Mouse (Mus musculus) MEL (cell line): ENCODE results near the gene Ly6g5c. TPM values are rescaled to one million over a fixed set of nuclear protein-coding genes. Genes with fewer than 3 reads are reported as not detected.

Source experiments
- DNase-seq: peaks from one replicate; pipeline ENCODE4 v3.0.0; 2011; ENCODE audit warnings: low read depth, low spot score
- H3K27ac ChIP-seq: 2 replicates; pipeline ENCODE4 v1.5.1; 2012; ENCODE audit warnings: low read depth, mild to moderate bottlenecking, control low read depth, low read length, moderate library complexity; ENCODE audit not compliant: control insufficient read depth
- H3K27me3 ChIP-seq, 2 experiments: fragments of 150-350 bp in 1 of 2; sonication (generic) in 1 of 2; 2 replicates each; pipeline ENCODE4 v1.6.1; 2012; ENCODE audit warnings: low read length in 2 of 2, mild to moderate bottlenecking in 2 of 2, improper control_type of control experiment in 1 of 2, moderate library complexity in 1 of 2; ENCODE audit not compliant: insufficient read depth in 2 of 2, control insufficient read depth in 1 of 2
- H3K36me3 ChIP-seq, 2 experiments: 2 replicates each; pipeline ENCODE4 v1.6.1; 2012 to 2014; ENCODE audit warnings: low read length in 2 of 2, improper control_type of control experiment in 1 of 2, inconsistent platforms in 1 of 2, mild to moderate bottlenecking in 1 of 2; ENCODE audit not compliant: insufficient read depth in 2 of 2, control insufficient read depth in 1 of 2
- H3K4me1 ChIP-seq, 2 experiments: fragments of 150-350 bp in 1 of 2; sonication (generic) in 1 of 2; 2 replicates each; pipeline ENCODE4 v1.6.1; 2012; ENCODE audit warnings: low read length in 2 of 2, improper control_type of control experiment in 1 of 2, mild to moderate bottlenecking in 1 of 2; ENCODE audit not compliant: insufficient read depth in 2 of 2, control insufficient read depth in 1 of 2
- H3K4me3 ChIP-seq, 2 experiments: fragments of 150-350 bp in 1 of 2; sonication (generic) in 1 of 2; 2 replicates each; pipeline ENCODE4 v1.5.1; 2012; ENCODE audit warnings: low read depth in 2 of 2, low read length in 2 of 2, mild to moderate bottlenecking in 2 of 2, moderate library complexity in 2 of 2, control low read depth in 1 of 2, improper control_type of control experiment in 1 of 2; ENCODE audit not compliant: control insufficient read depth in 1 of 2, insufficient read depth in 1 of 2
- H3K79me2 ChIP-seq: 2 replicates; pipeline ENCODE4 v1.6.1; 2012; ENCODE audit warnings: mild to moderate bottlenecking, low read length, moderate library complexity; ENCODE audit not compliant: control insufficient read depth, poor library complexity, insufficient read depth
- H3K9ac ChIP-seq: 2 replicates; pipeline ENCODE4 v1.6.1; 2012; ENCODE audit warnings: low read depth, mild to moderate bottlenecking, control low read depth, low read length, moderate library complexity; ENCODE audit not compliant: control insufficient read depth, poor library complexity, severe bottlenecking
- H3K9me3 ChIP-seq: fragments of 150-350 bp; sonication (generic); replicated peaks from 2 replicates; pipeline ENCODE4 v1.6.1; 2012; ENCODE audit warnings: mild to moderate bottlenecking, low read length, improper control_type of control experiment, moderate library complexity; ENCODE audit not compliant: insufficient read depth
- BHLHE40 ChIP-seq: IDR thresholded peaks from 2 replicates; pipeline ENCODE4 v1.6.1; 2012; ENCODE audit warnings: low read depth, mild to moderate bottlenecking, inconsistent platforms, low read length, improper control_type of control experiment, borderline replicate concordance
- CHD1 ChIP-seq: IDR thresholded peaks from 2 replicates; pipeline ENCODE4 v1.6.1; 2012; ENCODE audit warnings: low read depth, mild to moderate bottlenecking, inconsistent platforms, low read length, improper control_type of control experiment
- CHD2 ChIP-seq: IDR thresholded peaks from 2 replicates; pipeline ENCODE4 v1.6.1; 2011; ENCODE audit warnings: low read length, improper control_type of control experiment
- CTCF ChIP-seq, 3 experiments: IDR thresholded peaks in 2 of 3; conservative IDR thresholded peaks in 1 of 3; 2 replicates each; pipeline ENCODE4 v1.5.1; 2011 to 2012; ENCODE audit warnings: low read length in 3 of 3, low read depth in 2 of 3, mild to moderate bottlenecking in 2 of 3, improper control_type of control experiment in 1 of 3, inconsistent platforms in 1 of 3, mixed read lengths in 1 of 3, moderate library complexity in 1 of 3; ENCODE audit not compliant: control insufficient read depth in 1 of 3, insufficient read depth in 1 of 3, poor library complexity in 1 of 3, severe bottlenecking in 1 of 3
- EP300 ChIP-seq, 2 experiments: IDR thresholded peaks; 2 replicates each; pipeline ENCODE4 v1.6.1; 2011; ENCODE audit warnings: improper control_type of control experiment in 2 of 2, low read length in 2 of 2, low read depth in 1 of 2, mild to moderate bottlenecking in 1 of 2
- GABPA ChIP-seq: IDR thresholded peaks from 2 replicates; pipeline ENCODE4 v1.6.1; 2012; ENCODE audit warnings: low read depth, mild to moderate bottlenecking, inconsistent platforms, low read length, improper control_type of control experiment, moderate library complexity
- GATA1 ChIP-seq: IDR thresholded peaks from 2 replicates; pipeline ENCODE4 v1.6.1; 2011; ENCODE audit warnings: low read depth, low read length, improper control_type of control experiment
- JUND ChIP-seq: IDR thresholded peaks from 2 replicates; pipeline ENCODE4 v1.6.1; 2011; ENCODE audit warnings: low read depth, mild to moderate bottlenecking, improper control_type of control experiment, low read length
- KAT2A ChIP-seq: conservative IDR thresholded peaks from 2 replicates; pipeline ENCODE4 v1.6.1; 2012; ENCODE audit warnings: low read depth, low read length, improper control_type of control experiment, inconsistent platforms
- MAX ChIP-seq: IDR thresholded peaks from 2 replicates; pipeline ENCODE4 v1.6.1; 2011; ENCODE audit warnings: low read length, improper control_type of control experiment
- MAZ ChIP-seq: IDR thresholded peaks from 2 replicates; pipeline ENCODE4 v1.6.1; 2012; ENCODE audit warnings: low read depth, mild to moderate bottlenecking, inconsistent platforms, low read length, improper control_type of control experiment
- MEF2A ChIP-seq: IDR thresholded peaks from 2 replicates; pipeline ENCODE4 v1.6.1; 2014; ENCODE audit warnings: low read depth, mild to moderate bottlenecking, inconsistent platforms, low read length, improper control_type of control experiment; ENCODE audit not compliant: poor library complexity, insufficient replicate concordance, severe bottlenecking; ENCODE audit errors: extremely low read depth
- MXI1 ChIP-seq: IDR thresholded peaks from 2 replicates; pipeline ENCODE4 v1.6.1; 2011; ENCODE audit warnings: mild to moderate bottlenecking, low read depth, low read length, improper control_type of control experiment
- MYC ChIP-seq: IDR thresholded peaks from 2 replicates; pipeline ENCODE4 v1.6.1; 2011; ENCODE audit warnings: low read depth, mild to moderate bottlenecking, low read length, improper control_type of control experiment, moderate library complexity
- NELFE ChIP-seq: IDR thresholded peaks from 2 replicates; pipeline ENCODE4 v1.6.1; 2011; ENCODE audit warnings: low read depth, low read length, improper control_type of control experiment
- NRF1 ChIP-seq: IDR thresholded peaks from 2 replicates; pipeline ENCODE4 v1.6.1; 2014; ENCODE audit warnings: low read depth, mild to moderate bottlenecking, inconsistent platforms, low read length, improper control_type of control experiment, moderate library complexity; ENCODE audit not compliant: poor library complexity, insufficient read depth, severe bottlenecking
- POLR2A ChIP-seq, 2 experiments: IDR thresholded peaks; 2 replicates each; pipeline ENCODE4 v1.6.1; 2011 to 2012; ENCODE audit warnings: low read length in 2 of 2, mild to moderate bottlenecking in 2 of 2, control low read depth in 1 of 2, improper control_type of control experiment in 1 of 2, low read depth in 1 of 2, moderate library complexity in 1 of 2; ENCODE audit not compliant: control insufficient read depth in 1 of 2, insufficient read depth in 1 of 2, poor library complexity in 1 of 2
- POLR2AphosphoS2 ChIP-seq: IDR thresholded peaks from 2 replicates; pipeline ENCODE4 v1.6.1; 2011; ENCODE audit warnings: low read length, improper control_type of control experiment
- POLR2AphosphoS5 ChIP-seq: IDR thresholded peaks from 2 replicates; pipeline ENCODE4 v1.6.1; 2012; ENCODE audit warnings: low read depth, borderline replicate concordance, mild to moderate bottlenecking, inconsistent platforms, low read length, moderate library complexity, mixed read lengths
- RAD21 ChIP-seq: IDR thresholded peaks from 2 replicates; pipeline ENCODE4 v1.6.1; 2011; ENCODE audit warnings: mild to moderate bottlenecking, low read depth, low read length, improper control_type of control experiment
- SIN3A ChIP-seq: IDR thresholded peaks from 2 replicates; pipeline ENCODE4 v1.6.1; 2012; ENCODE audit warnings: low read length, improper control_type of control experiment, inconsistent platforms
- TAL1 ChIP-seq: IDR thresholded peaks from 2 replicates; pipeline ENCODE4 v1.6.1; 2012; ENCODE audit warnings: mild to moderate bottlenecking, inconsistent platforms, low read length, moderate library complexity, mixed read lengths
- TBP ChIP-seq: IDR thresholded peaks from 2 replicates; pipeline ENCODE4 v1.8.0; 2011; ENCODE audit warnings: low read depth, low read length, improper control_type of control experiment
- TCF12 ChIP-seq: IDR thresholded peaks from 2 replicates; pipeline ENCODE4 v1.6.1; 2014; ENCODE audit warnings: low read depth, mild to moderate bottlenecking, inconsistent platforms, low read length, improper control_type of control experiment, moderate library complexity
- UBTF ChIP-seq: IDR thresholded peaks from 2 replicates; pipeline ENCODE4 v1.6.1; 2012; ENCODE audit warnings: low read depth, mild to moderate bottlenecking, inconsistent platforms, low read length, improper control_type of control experiment, moderate library complexity, borderline replicate concordance; ENCODE audit not compliant: insufficient read depth
- USF1 ChIP-seq: IDR thresholded peaks from 2 replicates; pipeline ENCODE4 v1.6.1; 2014; ENCODE audit warnings: low read depth, mild to moderate bottlenecking, inconsistent platforms, low read length, improper control_type of control experiment, moderate library complexity
- USF2 ChIP-seq, 2 experiments: IDR thresholded peaks; 2 replicates each; pipeline ENCODE4 v1.6.1; 2011 to 2012; ENCODE audit warnings: improper control_type of control experiment in 2 of 2, low read length in 2 of 2, borderline replicate concordance in 1 of 2, inconsistent platforms in 1 of 2, low read depth in 1 of 2, mild to moderate bottlenecking in 1 of 2; ENCODE audit not compliant: insufficient read depth in 1 of 2
- ZC3H11A ChIP-seq: IDR thresholded peaks from 2 replicates; pipeline ENCODE4 v1.6.1; 2012; ENCODE audit warnings: low read depth, mild to moderate bottlenecking, inconsistent platforms, low read length, improper control_type of control experiment
- ZKSCAN1 ChIP-seq: IDR thresholded peaks from 2 replicates; pipeline ENCODE4 v1.6.1; 2012; ENCODE audit warnings: low read depth, mild to moderate bottlenecking, inconsistent platforms, low read length, improper control_type of control experiment, moderate library complexity
- ZMIZ1 ChIP-seq: IDR thresholded peaks from 2 replicates; pipeline ENCODE4 v1.6.1; 2012; ENCODE audit warnings: low read depth, mild to moderate bottlenecking, inconsistent platforms, low read length, improper control_type of control experiment, moderate library complexity
- ZNF384 ChIP-seq: IDR thresholded peaks from 2 replicates; pipeline ENCODE4 v1.6.1; 2012; ENCODE audit warnings: low read depth, mild to moderate bottlenecking, inconsistent platforms, low read length, improper control_type of control experiment
- polyA plus RNA-seq, 2 experiments: library from polyadenylated mRNA; stranded (reverse) in 1 of 2; unstranded in 1 of 2; fragments of >175 nt in 1 of 2; fragments of >200 nt in 1 of 2; gene quantifications; 2 replicates each; pipeline versions ENCODE4 v1.2.1 to v1.2.4; 2012; ENCODE audit warnings: low replicate concordance in 2 of 2, low read depth in 1 of 2; ENCODE audit not compliant: insufficient read length in 2 of 2, insufficient read depth in 1 of 2, missing spikeins in 1 of 2
- total RNA-seq: library from RNA; depleted of rRNA; stranded (reverse); fragments of 300-350 nt; gene quantifications from 2 replicates; pipeline ENCODE4 v1.2.3, GENCODE M21; 2012

The Ly6g5c gene
- total and polyA plus RNA-seq, 3 experiments = not detected

DNA sequence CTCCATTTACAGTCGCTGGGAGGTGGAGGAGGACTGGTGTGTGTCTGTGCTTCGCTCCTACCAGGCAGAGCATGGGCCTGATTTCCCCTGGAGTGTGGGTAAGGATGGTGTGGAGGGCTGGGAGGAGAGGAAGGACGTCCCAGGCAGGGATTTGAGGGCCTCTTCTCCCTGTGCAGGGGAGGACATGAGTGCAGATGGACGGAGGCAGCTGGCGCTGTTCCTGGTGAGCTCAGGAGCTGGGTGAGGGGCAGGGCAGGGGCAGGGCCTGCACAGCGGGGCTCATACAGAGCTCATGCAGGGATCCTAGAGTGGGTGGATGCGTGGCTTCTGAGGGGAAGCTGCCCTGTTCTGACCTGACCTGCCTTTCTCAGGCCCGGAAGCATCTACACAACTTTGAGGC lies 5.8 kb upstream of the Ly6g5c start:
- peak overlapping the region; percentile 96 for H3K27ac ChIP-seq
- DNase-seq = no peak
- TF ChIP-seq USF1 (no peak), MAZ (no peak)
- TF ChIP-seq, all 39 proteins: peak for 0
- peaks cover 0 to 31% of the 10 kb centered on the region in 2 experiments for H3K36me3 ChIP-seq
- no peak overlapping the region for H3K4me3 ChIP-seq
- H3K9ac ChIP-seq = peak overlapping the region; percentile 64; the same call in 1 of the 2 replicates
- H3K9me3 ChIP-seq = no peaks in the 10 kb centered on the region
- H3K4me1 ChIP-seq = peaks cover 22 to 36% of the 10 kb centered on the region in 2 experiments
- no peaks in the 10 kb centered on the region for H3K27me3 ChIP-seq
- no peaks in the 10 kb centered on the region for H3K79me2 ChIP-seq

DNA sequence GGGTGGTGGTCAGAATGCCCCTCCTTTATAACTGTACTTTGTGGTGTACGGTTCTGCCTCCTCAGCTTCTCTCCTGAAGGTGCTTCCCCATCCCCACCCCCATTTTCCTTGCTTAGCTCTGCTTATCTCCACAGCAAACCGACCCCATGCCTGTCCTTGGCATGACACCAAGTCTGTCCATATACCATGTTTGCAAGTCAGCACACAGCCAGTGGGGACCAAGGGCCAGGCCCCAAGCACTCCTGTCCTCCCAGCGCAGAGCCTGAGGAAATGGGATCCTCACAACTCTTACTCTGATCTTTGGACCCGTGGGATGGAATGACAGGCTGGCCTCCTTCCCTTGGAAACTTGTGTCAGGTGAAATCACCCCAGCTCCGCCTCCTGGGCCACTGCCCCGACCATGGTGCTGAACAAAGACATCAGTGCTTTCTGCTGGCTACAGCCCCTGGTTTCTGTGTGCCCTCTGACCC lies 4.8 kb upstream of the Ly6g5c start:
- no peaks in the 10 kb centered on the region for H3K9me3 ChIP-seq
- peak; percentile 95 for DNase-seq
- H3K4me3 ChIP-seq = no peak overlapping the region
- H3K9ac ChIP-seq = peak overlapping the region; percentile 64
- peaks cover 0 to 31% of the 10 kb centered on the region in 2 experiments; a peak in 3 of 4 replicates for H3K36me3 ChIP-seq
- H3K79me2 ChIP-seq = no peaks in the 10 kb centered on the region
- H3K27me3 ChIP-seq = no peaks in the 10 kb centered on the region
- H3K4me1 ChIP-seq = peaks cover 22 to 36% of the 10 kb centered on the region in 2 experiments
- peak overlapping the region; percentile 96 for H3K27ac ChIP-seq
- TF ChIP-seq ZKSCAN1 (no peak), CHD2 (peak; percentile 82), RAD21 (no peak), EP300 (IDR thresholded peaks at IDR 0.05; ENCODE audit: low read depth in 1 of 2, low read length in 2 of 2) (peak; percentile 88 to 95), CTCF (IDR thresholded peaks at IDR 0.05 in 2 of 3, conservative IDR thresholded peaks at IDR 0.05 in 1 of 3; ENCODE audit: control insufficient read depth in 1 of 3, insufficient read depth in 1 of 3, low read depth in 2 of 3, low read length in 3 of 3, poor library complexity in 1 of 3, severe bottlenecking in 1 of 3) (no peak), POLR2AphosphoS2 (no peak; the same call in 1 of the 2 replicates), TAL1 (peak; percentile 71), SIN3A (peak; percentile 92), MAZ (peak; percentile 91), TCF12 (peak; percentile 86), USF2 (IDR thresholded peaks at IDR 0.05; ENCODE audit: borderline replicate concordance in 1 of 2, insufficient read depth in 1 of 2, low read depth in 1 of 2, low read length in 2 of 2) (no peak), NRF1 (no peak), ZMIZ1 (no peak), MAX (peak; percentile 62; the same call in 1 of the 2 replicates), KAT2A (no peak), POLR2A (IDR thresholded peaks at IDR 0.05; ENCODE audit: control insufficient read depth in 1 of 2, insufficient read depth in 1 of 2, low read depth in 1 of 2, low read length in 2 of 2, poor library complexity in 1 of 2) (no peak; a peak in 1 of 4 replicates), MEF2A (no peak), JUND (no peak), NELFE (no peak; the same call in 1 of the 2 replicates), CHD1 (no peak; the same call in 1 of the 2 replicates), UBTF (no peak), MXI1 (peak; percentile 83), GABPA (no peak), ZC3H11A (no peak), MYC (peak; percentile 63), ZNF384 (no peak), TBP (0 out of 2 replicates have a peak, but pooled peaks have one; percentile 61), GATA1 (peak; percentile 88), POLR2AphosphoS5 (no peak), BHLHE40 (peak; percentile 66; the same call in 1 of the 2 replicates)
